Mouse (Mus musculus) small intestine, adult 2 months (tissue): ENCODE data around the gene Hoxc5.

Source experiments
- CTCF ChIP-seq: fragments of 200-500 bp; IDR thresholded peaks from 2 replicates; pipeline ENCODE4 v1.5.1; 2012; ENCODE audit warnings: low read depth, mild to moderate bottlenecking, control low read depth, inconsistent platforms, low read length, moderate library complexity, mixed read lengths; ENCODE audit not compliant: insufficient replicate concordance, insufficient read length; ENCODE audit errors: extremely low read depth
- POLR2A ChIP-seq: fragments of 200-500 bp; IDR thresholded peaks from 2 replicates; pipeline ENCODE4 v1.6.1; 2012; ENCODE audit warnings: low read depth, mild to moderate bottlenecking, control low read depth, inconsistent platforms, low read length, moderate library complexity

- TF ChIP-seq POLR2A (no peak), CTCF (no peak)
Observed at GRCm38 (mm10) chr15:102950877-102951276, 16.4 kb upstream of the Hoxc5 start.
